Mouse (Mus musculus) heart, embryonic 14.5 days (tissue): Measurements from ENCODE around the gene Larp4b. TPM values are rescaled to one million over a fixed set of nuclear protein-coding genes. Genes with fewer than 3 reads are reported as not detected.
A peak's percentile ranks its signal among the peaks of the same experiment; 100 is the strongest.

ENCODE experiments used
- ATAC-seq: fragments of 200-750 bp; cut with Nextera tagmentation; 2 replicates; pipeline ENCODE4 v1.8.0; 2017; ENCODE audit warnings: low read depth, moderate TSS enrichment; ENCODE audit not compliant: insufficient number of reproducible peaks, insufficient read depth, low FRiP score
- H3K27ac ChIP-seq, 2 experiments: fragments of 200-500 bp in 1 of 2; fragments of 300-500 bp in 1 of 2; sonication (generic) in 1 of 2; replicated peaks in 1 of 2; 2 replicates each; pipeline ENCODE4 v1.5.1; 2012 to 2014; ENCODE audit warnings: low read depth in 2 of 2, low read length in 2 of 2, control low read depth in 1 of 2, mild to moderate bottlenecking in 1 of 2, mixed read lengths in 1 of 2; ENCODE audit not compliant: control insufficient read depth in 1 of 2, insufficient read depth in 1 of 2
- H3K27me3 ChIP-seq: fragments of 300-500 bp; sonication (generic); 2 replicates; pipeline ENCODE4 v1.6.1; 2014; ENCODE audit warnings: mild to moderate bottlenecking, low read length, control low read depth; ENCODE audit not compliant: control insufficient read depth, insufficient read depth
- H3K36me3 ChIP-seq: fragments of 300-500 bp; sonication (generic); 2 replicates; pipeline ENCODE4 v1.6.1; 2014; ENCODE audit warnings: mild to moderate bottlenecking, control low read depth, low read length, mixed read lengths; ENCODE audit not compliant: control insufficient read depth, insufficient read depth
- H3K4me1 ChIP-seq, 2 experiments: fragments of 200-500 bp in 1 of 2; fragments of 300-500 bp in 1 of 2; sonication (generic) in 1 of 2; 2 replicates each; pipeline ENCODE4 v1.6.1; 2012 to 2014; ENCODE audit warnings: low read length in 2 of 2, control low read depth in 1 of 2, mixed read lengths in 1 of 2; ENCODE audit not compliant: control insufficient read depth in 2 of 2, insufficient read depth in 2 of 2
- H3K4me2 ChIP-seq: fragments of 300-500 bp; sonication (generic); 2 replicates; pipeline ENCODE4 v1.6.1; 2014; ENCODE audit warnings: mild to moderate bottlenecking, low read length
- H3K4me3 ChIP-seq, 2 experiments: fragments of 200-500 bp in 1 of 2; fragments of 300-500 bp in 1 of 2; sonication (generic) in 1 of 2; 2 replicates each; pipeline ENCODE4 v1.5.1; 2012 to 2014; ENCODE audit warnings: low read length in 2 of 2, mild to moderate bottlenecking in 2 of 2, control low read depth in 1 of 2, low read depth in 1 of 2, moderate library complexity in 1 of 2; ENCODE audit not compliant: control insufficient read depth in 1 of 2, insufficient read depth in 1 of 2
- H3K9ac ChIP-seq: fragments of 300-500 bp; sonication (generic); 2 replicates; pipeline ENCODE4 v1.6.1; 2014; ENCODE audit warnings: mild to moderate bottlenecking, low read length
- H3K9me3 ChIP-seq: fragments of 300-500 bp; sonication (generic); 2 replicates; pipeline ENCODE4 v1.6.1; 2016; ENCODE audit warnings: low read length, control low read depth; ENCODE audit not compliant: control insufficient read depth
- WGBS: fragments of 180-500 bp; shearing (Covaris S2); extraction: QIAGEN DNeasy Blood & Tissue Kit; methylation state at CpG from one replicate; pipeline ENCODE4 v1.1.7; 2014; 5-methylcytosine and 5-hydroxymethylcytosine counted together
- polyA plus RNA-seq: library from polyadenylated mRNA; unstranded; fragments of >200 nt; fragmentation: Nextera tagmentation; extraction: Ambion mirVana; gene quantifications from 2 replicates; pipeline ENCODE4 v1.2.1, GENCODE M21; 2014

The Larp4b gene
- polyA plus RNA-seq, 1 experiment from 2014 or later, result 36.1 TPM

DNA sequence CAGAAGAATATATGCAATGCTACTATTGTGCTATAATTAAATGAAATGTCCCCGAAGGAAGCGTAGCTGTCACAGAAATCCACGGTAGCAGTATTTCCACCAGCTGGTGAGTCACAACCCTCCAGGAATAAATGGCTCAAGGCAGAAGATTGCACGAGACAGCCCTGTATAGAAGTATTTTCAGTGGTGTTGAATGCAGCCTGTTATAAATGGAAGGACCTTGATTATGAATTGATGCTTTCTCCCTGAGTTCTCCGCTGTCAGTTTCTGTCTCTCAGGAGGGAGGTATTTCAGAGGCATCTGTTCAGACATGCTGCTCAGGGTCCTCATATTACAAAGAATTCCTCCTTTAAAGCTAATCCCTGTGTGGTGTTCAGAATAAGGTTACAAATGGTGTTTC is 27.6 kb upstream of the Larp4b start:
- H3K9ac ChIP-seq, result no peak overlapping the region
- 54% methylated on average over 5 of the region's 5 CpGs for WGBS
- no peaks in the 10 kb centered on the region for H3K36me3 ChIP-seq
- no peak for ATAC-seq
- no peaks in the 10 kb centered on the region for H3K9me3 ChIP-seq
- no peak overlapping the region for H3K4me2 ChIP-seq
- no peaks in the 10 kb centered on the region for H3K27me3 ChIP-seq
- H3K4me1 ChIP-seq, result peaks cover 4% of the 10 kb centered on the region in 2 experiments; a peak in 1 of 4 replicates
- H3K27ac ChIP-seq, result no peak overlapping the region
- no peak overlapping the region for H3K4me3 ChIP-seq

GRCm38 (mm10) chr13:9071008-9071407 is 22.7 kb upstream of the Larp4b start:
- H3K27me3 ChIP-seq, result no peaks in the 10 kb centered on the region
- H3K9ac ChIP-seq, result no peak overlapping the region
- no peaks in the 10 kb centered on the region for H3K9me3 ChIP-seq
- H3K27ac ChIP-seq, result no peak overlapping the region
- WGBS, result 75% methylated on average over 8 of the region's 9 CpGs
- no peak overlapping the region for H3K4me2 ChIP-seq
- H3K4me1 ChIP-seq, result no peaks in the 10 kb centered on the region
- H3K4me3 ChIP-seq, result no peak overlapping the region
- ATAC-seq, result no peak
- no peaks in the 10 kb centered on the region for H3K36me3 ChIP-seq

- Histone ChIP-seq H3K27ac (no peak overlapping the region), H3K4me3 (no peak overlapping the region), H3K9me3 (no peaks in the 10 kb centered on the region), H3K4me2 (no peak overlapping the region), H3K36me3 (no peaks in the 10 kb centered on the region), H3K27me3 (no peaks in the 10 kb centered on the region), H3K4me1 (no peaks in the 10 kb centered on the region), H3K9ac (no peak overlapping the region)
- 73% methylated on average over 4 of the region's 4 CpGs for WGBS
- no peak for ATAC-seq
Measured at GRCm38 (mm10) chr13:9073818-9074217, 19.9 kb upstream of the Larp4b start.

GRCm38 (mm10) chr13:9075825-9076592 is 17.7 kb upstream of the Larp4b start:
- H3K9me3 ChIP-seq, result no peaks in the 10 kb centered on the region
- H3K27ac ChIP-seq, result no peak overlapping the region
- H3K27me3 ChIP-seq, result no peaks in the 10 kb centered on the region
- H3K4me3 ChIP-seq, result no peak overlapping the region
- no peak overlapping the region for H3K4me2 ChIP-seq
- no peaks in the 10 kb centered on the region for H3K36me3 ChIP-seq
- H3K4me1 ChIP-seq, result no peaks in the 10 kb centered on the region
- no peak for ATAC-seq
- WGBS, result 72% methylated on average over 7 of the region's 7 CpGs
- no peak overlapping the region for H3K9ac ChIP-seq

DNA sequence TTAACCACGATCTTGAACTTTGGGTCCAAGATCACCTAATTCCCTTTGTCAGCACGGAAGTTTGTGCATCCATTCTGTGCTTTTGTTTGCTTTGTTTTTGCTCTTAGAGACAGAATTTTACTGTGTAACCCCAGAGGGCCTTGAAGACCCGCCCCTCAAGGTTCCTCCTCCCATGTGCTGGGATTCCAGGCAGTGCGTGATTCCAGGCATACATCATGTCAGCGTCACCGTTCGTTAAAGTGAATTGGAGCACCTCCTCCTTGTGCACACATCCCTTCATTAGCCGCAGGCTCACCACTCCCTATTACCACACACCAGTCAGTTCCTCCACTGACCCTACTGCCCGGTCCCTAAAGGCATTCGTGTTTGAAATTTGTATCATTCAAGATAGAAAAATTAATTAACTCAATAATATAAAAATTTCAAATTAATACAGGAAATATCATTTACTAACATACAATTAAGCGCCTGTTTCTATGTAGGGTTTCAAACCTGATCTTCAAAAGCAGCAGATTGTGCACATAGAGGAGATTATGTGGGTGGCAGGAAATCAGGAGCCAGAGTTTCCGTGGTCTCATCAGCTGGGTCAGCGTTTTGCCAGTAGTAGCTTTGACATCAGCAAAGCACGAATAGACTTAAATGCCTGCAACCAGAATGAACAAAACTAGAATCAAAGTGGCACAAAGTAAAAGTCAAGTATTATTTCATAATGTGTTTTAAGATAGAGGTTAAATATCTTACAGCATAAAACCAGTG is 11.4 kb upstream of the Larp4b start:
- Histone ChIP-seq H3K9ac (no peak overlapping the region), H3K4me3 (no peak overlapping the region), H3K27me3 (no peaks in the 10 kb centered on the region), H3K36me3 (no peaks in the 10 kb centered on the region), H3K4me1 (no peaks in the 10 kb centered on the region), H3K27ac (no peak overlapping the region), H3K9me3 (no peaks in the 10 kb centered on the region), H3K4me2 (no peak overlapping the region)
- 71% methylated on average over 14 of the region's 14 CpGs for WGBS
- no peak for ATAC-seq

DNA sequence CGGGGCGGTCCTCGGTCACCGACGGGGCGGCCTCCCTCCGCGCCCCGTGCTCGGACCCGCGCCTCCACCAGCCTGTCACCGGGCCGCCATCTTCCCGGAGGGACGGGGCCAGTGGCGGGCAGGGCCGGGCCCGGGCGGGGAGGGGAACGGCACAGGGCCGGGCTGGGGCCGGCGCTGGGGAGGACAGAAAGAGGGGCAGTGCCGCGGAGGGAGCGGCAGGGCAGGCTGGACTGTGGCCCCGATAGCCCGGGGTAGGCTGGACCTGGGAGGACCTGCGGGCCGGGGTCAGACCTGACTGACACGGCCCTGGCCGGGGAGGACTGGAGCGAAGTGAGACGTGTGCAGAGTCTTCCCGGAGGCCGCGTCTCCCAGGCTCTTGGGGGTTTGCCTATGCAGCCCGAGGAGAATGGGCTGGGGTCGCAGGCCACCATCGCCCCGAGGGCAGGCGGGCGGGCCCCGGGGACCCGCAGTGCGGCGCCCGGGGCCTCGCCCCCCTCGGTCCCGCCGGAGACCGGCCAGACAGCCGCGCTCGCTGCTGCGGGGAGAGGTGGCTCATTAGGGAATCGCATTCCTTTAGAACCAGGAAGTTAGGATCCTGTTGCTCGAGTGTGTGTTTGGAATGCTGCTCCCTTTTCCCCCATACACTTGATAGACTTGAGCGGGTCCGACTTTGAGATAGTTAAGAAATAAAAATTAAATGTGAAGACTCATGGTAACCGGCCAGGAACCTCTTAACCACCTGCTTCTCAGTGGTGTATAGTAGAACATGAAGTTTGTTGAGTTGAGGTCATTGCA is 702 bp downstream of the Larp4b start:
- Histone ChIP-seq H3K9ac (peak overlapping the region; percentile 98), H3K9me3 (no peaks in the 10 kb centered on the region), H3K27ac (peak overlapping the region; percentile 94 to 96), H3K27me3 (no peaks in the 10 kb centered on the region), H3K4me3 (peak overlapping the region; percentile 96 to 99), H3K4me1 (peaks cover 0 to 28% of the 10 kb centered on the region in 2 experiments; a peak in 3 of 4 replicates), H3K36me3 (no peaks in the 10 kb centered on the region), H3K4me2 (peak overlapping the region; percentile 71)
- peak; percentile 44 for ATAC-seq
- under 1% methylated on average over 62 of the region's 63 CpGs for WGBS

DNA sequence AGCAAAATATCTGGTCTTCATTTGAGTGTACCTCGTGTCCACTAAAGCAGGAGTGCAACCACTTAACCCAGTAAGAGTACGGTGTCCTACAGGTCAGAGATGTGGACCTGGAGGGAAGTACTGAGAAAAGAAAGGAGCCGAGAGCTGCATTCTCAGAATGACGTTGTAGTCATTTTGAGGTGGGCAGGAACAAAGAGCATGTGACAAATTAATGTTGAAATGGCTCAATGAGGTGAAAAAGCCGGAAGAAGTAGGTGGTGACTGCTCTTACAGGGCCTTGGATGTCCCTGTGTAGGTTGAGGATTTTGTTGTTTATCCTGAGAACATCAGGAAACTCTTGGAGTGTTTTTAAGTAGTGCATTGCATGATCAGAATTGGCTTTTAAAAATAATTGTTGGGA is 5.6 kb downstream of the Larp4b start:
- 70% methylated on average over 5 of the region's 5 CpGs for WGBS
- Histone ChIP-seq H3K4me1 (peaks cover 0 to 28% of the 10 kb centered on the region in 2 experiments; a peak in 3 of 4 replicates), H3K4me2 (no peak overlapping the region), H3K9ac (no peak overlapping the region), H3K36me3 (no peaks in the 10 kb centered on the region), H3K27ac (no peak overlapping the region), H3K27me3 (no peaks in the 10 kb centered on the region), H3K9me3 (no peaks in the 10 kb centered on the region), H3K4me3 (no peak overlapping the region)
- ATAC-seq, result no peak
